10 mouse cellular contexts compared by ENCODE assay signal in genomic region chr9:30808863-30809491, GRCm38 (mm10).
DNase-seq lines count a peak whose midpoint lies in the region; ATAC-seq and TF ChIP-seq lines count a peak whose summit lies in the region.
"Had no signal": no experiment of that assay in that cellular context is flagged by ENCODE, and none has a peak within 500 bp of the region (broad histone marks: within the 10 kb centered on the region; RNA-seq: fewer than 3 reads in every experiment).

No protein-coding gene starts in this region.

- no peak overlapping the region for H3K4me3 ChIP-seq in neural tube, embryonic 15.5 days (replicated peaks)
- no peak overlapping the region for H3K4me3 ChIP-seq in limb, embryonic 14.5 days (replicated peaks; ENCODE audit: low read length)
- no peak overlapping the region for H3K4me3 ChIP-seq in hindbrain, embryonic 11.5 days (ENCODE audit: low read depth, low read length)
- H3K4me3 ChIP-seq: neural tube, embryonic 13.5 days had no signal

- H3K27ac ChIP-seq in neural tube, embryonic 15.5 days (replicated peaks): no peak overlapping the region
- H3K27ac ChIP-seq in limb, embryonic 14.5 days (replicated peaks; ENCODE audit: low read depth, low read length): no peak overlapping the region; the same call in 1 of the 2 replicates
- H3K27ac ChIP-seq in hindbrain, embryonic 11.5 days (ENCODE audit: low read depth, low read length): no peak overlapping the region
- H3K27ac ChIP-seq: neural tube, embryonic 13.5 days had no signal

- whole genome bisulfite sequencing in neural tube, embryonic 15.5 days: 40% methylated on average over 11 of the region's 11 CpGs
- WGBS in limb, embryonic 14.5 days: 29% methylated on average over 11 of the region's 11 CpGs
- WGBS in hindbrain, embryonic 11.5 days: 74% methylated on average over 11 of the region's 11 CpGs

- H3K4me2 ChIP-seq in neural tube, embryonic 15.5 days: no peak overlapping the region
- H3K4me2 ChIP-seq in limb, embryonic 14.5 days (replicated peaks; ENCODE audit: low read depth, low read length, severe bottlenecking): 0 out of 2 replicates have a peak overlapping the region, but pooled peaks have one; percentile 10
- H3K4me2 ChIP-seq in hindbrain, embryonic 11.5 days (replicated peaks; ENCODE audit: low read depth, low read length): no peak overlapping the region
- H3K4me2 ChIP-seq: neural tube, embryonic 13.5 days had no signal

- no peaks in the 10 kb centered on the region for H3K9me3 ChIP-seq in neural tube, embryonic 15.5 days (replicated peaks)
- H3K9me3 ChIP-seq in limb, embryonic 14.5 days (ENCODE audit: control insufficient read depth, low read length): no peaks in the 10 kb centered on the region
- no peaks in the 10 kb centered on the region for H3K9me3 ChIP-seq in hindbrain, embryonic 11.5 days (ENCODE audit: control insufficient read depth, low read length)
- H3K9me3 ChIP-seq: neural tube, embryonic 13.5 days had no signal

- no peak overlapping the region for H3K9ac ChIP-seq in neural tube, embryonic 15.5 days (replicated peaks)
- H3K9ac ChIP-seq in limb, embryonic 14.5 days (ENCODE audit: low read depth, low read length, severe bottlenecking): no peak overlapping the region
- H3K9ac ChIP-seq in hindbrain, embryonic 11.5 days (ENCODE audit: low read depth, low read length): no peak overlapping the region
- H3K9ac ChIP-seq: neural tube, embryonic 13.5 days had no signal

- H3K27me3 ChIP-seq in neural tube, embryonic 15.5 days (replicated peaks): no peaks in the 10 kb centered on the region
- H3K27me3 ChIP-seq in limb, embryonic 14.5 days (ENCODE audit: control insufficient read depth, insufficient read depth, low read length): no peaks in the 10 kb centered on the region
- H3K27me3 ChIP-seq in hindbrain, embryonic 11.5 days (ENCODE audit: control insufficient read depth, insufficient read depth, low read length): no peaks in the 10 kb centered on the region
- H3K27me3 ChIP-seq: neural tube, embryonic 13.5 days had no signal

- peak; percentile 34 for DNase-seq in neural tube, embryonic 10.5 days (ENCODE audit: extremely low spot score, low spot score)
- DNase-seq in embryo, embryonic 11.5 days (ENCODE audit: low read depth, low spot score): peak; percentile 54
- DNase-seq in limb, embryonic 14.5 days (ENCODE audit: low spot score): peak; percentile 67
- DNase-seq in testis, postnatal 14 days (ENCODE audit: low spot score): peak; percentile 51
- DNase-seq in hindbrain, embryonic 11.5 days (ENCODE audit: low spot score): no peak
- DNase-seq: gastrocnemius, postnatal 10 days; kidney, adult 9 months had no signal

- H3K36me3 ChIP-seq in neural tube, embryonic 15.5 days: no peaks in the 10 kb centered on the region
- H3K36me3 ChIP-seq in limb, embryonic 14.5 days (ENCODE audit: control insufficient read depth, insufficient read depth, low read length): no peaks in the 10 kb centered on the region
- H3K36me3 ChIP-seq in hindbrain, embryonic 11.5 days (ENCODE audit: control insufficient read depth, insufficient read depth, low read length): no peaks in the 10 kb centered on the region
- H3K36me3 ChIP-seq: neural tube, embryonic 13.5 days had no signal

- no peak for ATAC-seq in neural tube, embryonic 15.5 days (ENCODE audit: low FRiP score)
- ATAC-seq in limb, embryonic 14.5 days (ENCODE audit: low FRiP score, low read depth): peak; percentile 71
- no peak for ATAC-seq in erythroblast, adult 5-6 weeks (replicated peaks; ENCODE audit: low FRiP score, poor library complexity, severe bottlenecking)
- no peak for ATAC-seq in hindbrain, embryonic 11.5 days (ENCODE audit: low FRiP score)

- 0 out of 2 replicates have a peak, but pooled peaks cover 16% of the 10 kb centered on the region for H3K4me1 ChIP-seq in neural tube, embryonic 15.5 days
- peaks cover 27% of the 10 kb centered on the region for H3K4me1 ChIP-seq in limb, embryonic 14.5 days (ENCODE audit: control insufficient read depth, insufficient read depth, low read length)
- H3K4me1 ChIP-seq in hindbrain, embryonic 11.5 days (replicated peaks; ENCODE audit: control insufficient read depth, insufficient read depth, low read length): no peaks in the 10 kb centered on the region

- no peak for TF ChIP-seq POLR2A in limb, embryonic 14.5 days (IDR thresholded peaks at IDR 0.05; ENCODE audit: borderline replicate concordance, extremely low read depth, insufficient read depth, insufficient read length)
